Mouse (Mus musculus) mouse trophoblast stem cell (cell line): ENCODE results near the gene Cdh10.

Source experiments
- in situ Hi-C, 2 experiments: fragments of 300-500 bp; cut with MseI, MboI; formaldehyde crosslinking; loops; 2 replicates in 1 of 2; 3 replicates in 1 of 2; pipeline ENCODE4 v1.15.1; 2025

Cdh10 gene

GRCm38 (mm10) chr15:18818185-18818973, at the start of gene Cdh10:
Gene Cdh10, plus strand, starts transcription at chr15:18818947.
- in situ Hi-C loops = no loop called here

GRCm38 (mm10) chr15:18809148-18809827, 9.5 kb upstream of the Cdh10 start:
- in situ Hi-C loops = no loop called here

DNA sequence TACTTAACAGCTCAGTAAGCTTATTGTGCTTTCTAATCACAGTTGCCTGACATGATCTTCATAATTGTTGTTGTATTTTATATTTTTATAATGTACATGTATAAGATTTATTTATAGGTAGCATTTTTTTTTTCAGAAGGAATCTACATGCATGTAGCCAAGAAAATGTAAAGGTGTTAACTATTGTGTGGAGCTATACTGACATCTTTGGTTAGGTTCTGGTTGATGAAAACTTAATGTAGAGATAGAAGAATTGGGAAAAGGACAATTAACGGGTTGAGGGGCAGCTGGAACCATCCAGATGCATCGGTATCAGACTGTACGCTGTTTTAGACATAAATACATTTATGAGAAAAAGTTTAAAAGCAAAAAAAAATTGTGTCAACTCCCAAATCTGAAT, 1.0 kb upstream of the Cdh10 start:
- in situ Hi-C loops = no loop called here

GRCm38 (mm10) chr15:18820226-18820625, 1.5 kb downstream of the Cdh10 start:
- in situ Hi-C loops = no loop called here

DNA sequence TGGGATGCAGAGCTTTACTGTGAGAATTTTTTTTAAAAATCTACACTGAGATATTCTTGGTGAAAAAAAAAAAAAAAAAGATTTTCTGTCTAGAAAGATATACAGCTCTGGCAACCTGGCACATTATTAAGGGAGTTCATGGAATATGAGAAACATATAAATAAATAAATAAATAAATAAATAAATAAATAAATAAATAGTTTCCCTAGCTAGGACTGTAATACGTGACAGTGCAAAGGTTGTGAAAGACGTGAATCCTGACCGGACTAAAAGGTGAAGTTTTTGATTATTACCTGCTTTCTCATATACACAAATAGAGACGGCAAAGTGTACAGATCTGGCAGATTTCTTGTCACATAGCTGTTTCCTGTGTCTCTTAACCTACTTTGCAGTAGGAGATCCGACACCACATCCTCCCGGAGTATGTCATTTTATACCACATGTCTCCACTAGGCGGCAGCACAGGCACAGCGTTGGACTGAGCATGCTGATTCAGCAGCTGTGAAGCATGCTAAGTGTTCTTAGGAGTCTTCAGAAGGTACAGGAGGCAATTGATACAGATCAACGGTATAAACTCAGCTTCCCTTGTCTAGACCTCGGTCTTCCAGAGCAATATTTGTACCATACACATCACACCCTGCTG, 2.5 kb downstream of the Cdh10 start:
- in situ Hi-C loops = no loop called here

GRCm38 (mm10) chr15:18823420-18823819, 4.7 kb downstream of the Cdh10 start:
- in situ Hi-C loops = no loop called here

- in situ Hi-C loops = no loop called here
These were observed 13.5 kb downstream of the Cdh10 start for GRCm38 (mm10) chr15:18832263-18832662.

DNA sequence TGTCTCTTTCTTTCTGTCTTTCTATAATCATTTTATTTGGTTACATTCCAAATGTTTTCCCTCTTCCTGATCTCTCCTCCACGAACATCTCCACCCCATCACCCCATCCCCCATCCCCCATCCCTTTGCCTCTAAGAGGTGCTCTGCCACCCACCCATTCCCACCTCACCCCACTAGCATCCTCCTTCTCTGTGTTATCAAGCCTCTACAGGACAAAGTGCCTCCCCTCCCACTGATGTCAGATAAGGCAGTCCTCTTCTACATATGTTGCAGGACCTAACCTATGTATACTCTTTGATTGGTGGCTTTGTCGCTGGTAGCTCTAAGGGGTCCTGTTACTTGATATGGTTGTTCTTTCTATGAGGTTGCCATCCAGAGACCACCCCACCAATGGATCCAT, 23.0 kb downstream of the Cdh10 start:
- in situ Hi-C loops = no loop called here

DNA sequence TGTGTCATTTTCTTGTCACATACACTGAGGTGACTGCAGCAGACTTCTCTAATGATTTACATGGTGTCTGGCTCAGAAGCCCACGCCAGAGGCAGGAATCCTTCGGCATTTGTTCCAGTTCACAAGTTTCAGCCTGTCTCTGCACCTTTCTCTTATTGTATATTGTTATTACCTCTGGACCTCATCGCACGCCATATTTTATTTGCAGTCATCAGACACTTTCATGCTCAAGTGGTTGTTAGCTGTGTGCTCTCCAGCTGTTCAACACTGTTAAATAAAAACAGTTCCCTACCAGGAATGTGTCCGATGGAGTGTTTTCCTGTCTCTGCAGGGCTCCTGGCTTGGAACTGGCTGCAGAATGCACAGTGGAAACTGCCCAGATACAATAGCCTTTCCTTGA, 26.1 kb downstream of the Cdh10 start:
- in situ Hi-C loops = no loop called here

- in situ Hi-C loops = no loop called here
These were observed 31.8 kb downstream of the Cdh10 start for GRCm38 (mm10) chr15:18850497-18850896.

GRCm38 (mm10) chr15:18858135-18858534, 39.4 kb downstream of the Cdh10 start:
- in situ Hi-C loops = no loop called here

GRCm38 (mm10) chr15:18869871-18870270, 51.1 kb downstream of the Cdh10 start:
- in situ Hi-C loops = no loop called here

GRCm38 (mm10) chr15:18881467-18881866, 62.7 kb downstream of the Cdh10 start:
- in situ Hi-C loops = no loop called here

DNA sequence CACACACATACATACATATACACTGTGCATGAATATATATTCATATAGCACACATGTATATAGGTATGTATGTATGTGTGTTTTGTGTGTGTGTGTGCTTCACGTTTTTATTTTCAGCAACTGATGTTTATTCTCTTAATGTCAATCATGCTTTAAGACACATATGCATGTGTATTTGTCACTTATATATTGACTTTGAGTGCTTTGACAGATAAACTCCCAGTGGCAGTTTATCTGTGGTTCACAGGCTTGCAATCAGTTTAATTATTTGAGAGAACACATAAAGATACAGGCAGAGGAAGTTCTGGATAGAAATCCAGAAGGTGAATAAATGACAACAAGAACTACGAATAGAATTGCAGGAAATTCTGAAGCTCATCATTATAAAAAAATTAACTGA, 67.9 kb downstream of the Cdh10 start:
- in situ Hi-C loops = no loop called here

DNA sequence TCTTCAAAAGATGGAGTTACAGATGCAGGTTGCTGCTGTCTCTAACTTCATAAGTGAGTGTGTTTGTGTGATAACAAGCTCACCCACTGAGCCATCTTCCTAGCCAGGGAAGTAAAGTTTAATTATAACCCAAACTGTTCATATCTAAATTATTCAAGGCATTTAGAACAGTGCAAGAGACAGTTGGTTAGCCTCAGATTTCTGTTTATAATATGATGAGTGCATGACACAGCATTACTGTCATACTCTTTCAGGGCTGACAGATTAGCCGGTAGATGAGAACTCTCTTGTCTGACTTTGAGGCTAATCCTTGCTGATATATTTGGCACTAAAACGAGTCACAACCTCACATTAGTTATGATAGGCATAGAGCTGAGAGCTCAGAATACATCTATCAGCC, 70.2 kb downstream of the Cdh10 start:
- in situ Hi-C loops = no loop called here

- in situ Hi-C loops = no loop called here
These were observed 71.6 kb downstream of the Cdh10 start for GRCm38 (mm10) chr15:18890358-18890757.

DNA sequence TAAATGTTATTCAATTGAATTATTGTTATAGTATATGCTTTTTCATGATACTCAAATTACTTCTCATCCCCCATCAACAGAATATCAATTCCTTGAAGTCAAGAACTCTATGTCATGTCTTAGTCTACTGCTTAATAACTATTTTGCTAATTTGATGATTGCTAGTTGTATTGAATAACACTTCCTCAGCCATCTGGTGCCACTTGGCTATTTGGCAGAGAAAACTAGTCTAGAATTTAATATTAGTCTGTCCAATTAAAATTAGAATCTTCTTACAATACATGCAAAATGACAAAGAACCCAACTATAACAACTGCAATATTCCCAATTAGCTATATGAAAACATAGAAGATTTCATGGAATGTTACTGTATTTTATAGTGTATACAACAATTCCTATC, 82.0 kb downstream of the Cdh10 start:
- in situ Hi-C loops = no loop called here

GRCm38 (mm10) chr15:18904131-18904530, 85.4 kb downstream of the Cdh10 start:
- in situ Hi-C loops = no loop called here

- in situ Hi-C loops = no loop called here
These were observed 91.9 kb downstream of the Cdh10 start for GRCm38 (mm10) chr15:18910612-18911011.

- in situ Hi-C loops = no loop called here
These were observed 106.8 kb downstream of the Cdh10 start for GRCm38 (mm10) chr15:18925392-18926117.

DNA sequence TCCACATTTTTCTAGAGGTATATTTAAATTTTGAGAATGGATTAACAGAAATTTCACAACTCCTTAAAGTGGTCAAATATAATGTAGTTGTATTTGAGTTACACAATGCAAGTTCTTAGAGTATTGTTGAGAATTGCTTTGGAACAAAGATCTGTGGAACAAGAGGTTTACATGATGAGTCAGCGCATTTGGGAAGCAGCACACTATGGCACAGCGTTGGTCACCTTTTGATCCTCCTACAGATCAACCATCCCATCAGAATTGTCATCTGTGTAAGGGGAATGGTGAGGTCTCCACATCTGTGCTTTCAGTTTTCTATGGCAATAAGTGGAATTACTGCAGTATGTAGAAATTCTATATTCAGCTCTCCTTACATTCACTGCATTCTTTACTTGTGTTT, 108.2 kb downstream of the Cdh10 start:
- in situ Hi-C loops = no loop called here

DNA sequence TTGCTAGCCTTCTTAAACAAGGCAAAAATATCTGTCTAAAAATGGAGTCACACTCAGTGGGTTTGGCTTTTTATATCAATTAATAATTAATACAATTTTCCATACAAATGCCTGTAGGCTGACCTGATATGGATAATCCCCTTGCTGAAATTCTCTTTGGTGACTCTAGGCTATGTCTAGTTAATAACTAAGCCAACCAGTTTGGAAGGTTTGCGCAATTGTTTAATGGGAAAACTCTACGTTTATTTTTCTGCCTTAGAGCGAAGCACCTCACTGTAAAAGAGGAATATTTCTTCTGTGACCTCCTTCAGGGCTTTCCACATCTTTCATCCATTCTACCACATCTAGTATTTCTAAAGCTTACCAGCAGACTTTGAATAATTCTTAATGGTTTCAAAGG, 133.5 kb downstream of the Cdh10 start:
- in situ Hi-C loops = no loop called here
